Mouse (Mus musculus) hindbrain, postnatal 0 days (tissue): ENCODE measurements around the gene Lca5. TPM values are rescaled to one million over a fixed set of nuclear protein-coding genes. Genes with fewer than 3 reads are reported as not detected.

Experiments
- ATAC-seq: fragments of 200-750 bp; cut with Nextera tagmentation; 2 replicates; pipeline ENCODE4 v1.8.0; 2017; ENCODE audit warnings: mild to moderate bottlenecking, moderate TSS enrichment, moderate library complexity
- DNase-seq: peaks from one replicate; pipeline ENCODE4 v3.0.0-alpha.2; 2015; ENCODE audit warnings: low spot score
- H3K27ac ChIP-seq: fragments of 300-500 bp; sonication (generic); 2 replicates; pipeline ENCODE4 v1.5.1; 2014; ENCODE audit warnings: mild to moderate bottlenecking
- H3K27me3 ChIP-seq: fragments of 300-500 bp; sonication (generic); 2 replicates; pipeline ENCODE4 v1.6.1; 2014; ENCODE audit warnings: low read length, mixed read lengths; ENCODE audit not compliant: insufficient read depth
- H3K36me3 ChIP-seq: fragments of 300-500 bp; sonication (generic); 2 replicates; pipeline ENCODE4 v1.6.1; 2014; ENCODE audit warnings: low read length, mixed read lengths; ENCODE audit not compliant: insufficient read depth
- H3K4me1 ChIP-seq: fragments of 300-500 bp; sonication (generic); 2 replicates; pipeline ENCODE4 v1.6.1; 2014; ENCODE audit warnings: antibody characterized with exemption, low read length, mixed read lengths; ENCODE audit not compliant: insufficient read depth
- H3K4me2 ChIP-seq: fragments of 300-500 bp; sonication (generic); 2 replicates; pipeline ENCODE4 v1.6.1; 2014; ENCODE audit warnings: low read depth, mild to moderate bottlenecking, low read length, moderate library complexity, mixed read lengths
- H3K4me3 ChIP-seq: fragments of 300-500 bp; sonication (generic); 2 replicates; pipeline ENCODE4 v1.5.1; 2014; ENCODE audit warnings: low read length
- H3K9ac ChIP-seq: fragments of 300-500 bp; sonication (generic); replicated peaks from 2 replicates; pipeline ENCODE4 v1.6.1; 2014; ENCODE audit warnings: mild to moderate bottlenecking, low read length, moderate library complexity, mixed read lengths
- H3K9me3 ChIP-seq: fragments of 300-500 bp; sonication (generic); 2 replicates; pipeline ENCODE4 v1.6.1; 2016; ENCODE audit warnings: low read length, mixed read lengths
- CTCF ChIP-seq: IDR thresholded peaks from 2 replicates; pipeline ENCODE4 v1.5.1; 2016; ENCODE audit warnings: antibody characterized with exemption, control low read depth, low read depth
- WGBS: fragments of 180-500 bp; shearing (Covaris S2); extraction: QIAGEN DNeasy Blood & Tissue Kit; methylation state at CpG from one replicate; pipeline ENCODE4 v1.1.7; 2014; 5-methylcytosine and 5-hydroxymethylcytosine counted together
- polyA plus RNA-seq: library from polyadenylated mRNA; unstranded; fragments of >200 nt; fragmentation: Nextera tagmentation; extraction: Ambion mirVana; gene quantifications from 2 replicates; pipeline ENCODE4 v1.2.1, GENCODE M21; 2015
- total RNA-seq: library from RNA; depleted of rRNA; stranded (reverse); fragments of >200 nt; gene quantifications from 2 replicates; pipeline ENCODE4 v1.2.3, GENCODE M21; 2014

The Lca5 gene
- total and polyA plus RNA-seq, 2 experiments from 2014 or later, result 12.7 TPM

- H3K4me1 ChIP-seq, result no peaks in the 10 kb centered on the region
- 94% methylated on average over 4 of the region's 4 CpGs for WGBS
- H3K9ac ChIP-seq, result no peak overlapping the region
- H3K27me3 ChIP-seq, result no peaks in the 10 kb centered on the region
- DNase-seq (no peak), ATAC-seq (no peak)
- no peak for TF ChIP-seq CTCF
- no peak overlapping the region for H3K27ac ChIP-seq
- H3K4me3 ChIP-seq, result no peak overlapping the region
- H3K4me2 ChIP-seq, result no peak overlapping the region
- H3K36me3 ChIP-seq, result no peaks in the 10 kb centered on the region
- H3K9me3 ChIP-seq, result no peaks in the 10 kb centered on the region
Observed at GRCm38 (mm10) chr9:83482176-83482949, 41.4 kb upstream of the Lca5 start.

DNA sequence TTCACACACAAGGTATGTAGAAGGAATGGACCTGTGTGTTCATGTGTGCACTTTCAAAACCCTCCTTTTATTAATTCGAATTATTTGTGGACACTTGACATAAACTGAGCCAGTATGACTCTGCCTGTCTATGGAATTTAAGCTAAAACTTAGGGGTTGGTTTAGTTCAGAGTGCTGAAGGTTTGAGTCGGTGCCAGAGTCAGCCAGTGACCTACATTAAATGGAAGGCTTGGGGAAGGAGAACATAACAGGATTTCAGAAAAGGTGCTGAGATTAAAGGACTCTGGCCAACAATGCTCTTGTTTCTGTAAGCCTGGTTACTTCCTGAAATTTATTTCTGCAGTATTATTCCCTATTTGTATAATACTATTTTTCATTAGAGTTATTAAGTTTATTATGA, 28.9 kb upstream of the Lca5 start:
- Histone ChIP-seq H3K4me1 (no peaks in the 10 kb centered on the region), H3K9me3 (no peaks in the 10 kb centered on the region), H3K9ac (no peak overlapping the region), H3K36me3 (no peaks in the 10 kb centered on the region), H3K27me3 (no peaks in the 10 kb centered on the region), H3K4me2 (no peak overlapping the region), H3K4me3 (no peak overlapping the region), H3K27ac (no peak overlapping the region)
- TF ChIP-seq CTCF, result no peak
- DNase-seq (no peak), ATAC-seq (no peak)
- 67% methylated on average over 2 of the region's 2 CpGs for WGBS

DNA sequence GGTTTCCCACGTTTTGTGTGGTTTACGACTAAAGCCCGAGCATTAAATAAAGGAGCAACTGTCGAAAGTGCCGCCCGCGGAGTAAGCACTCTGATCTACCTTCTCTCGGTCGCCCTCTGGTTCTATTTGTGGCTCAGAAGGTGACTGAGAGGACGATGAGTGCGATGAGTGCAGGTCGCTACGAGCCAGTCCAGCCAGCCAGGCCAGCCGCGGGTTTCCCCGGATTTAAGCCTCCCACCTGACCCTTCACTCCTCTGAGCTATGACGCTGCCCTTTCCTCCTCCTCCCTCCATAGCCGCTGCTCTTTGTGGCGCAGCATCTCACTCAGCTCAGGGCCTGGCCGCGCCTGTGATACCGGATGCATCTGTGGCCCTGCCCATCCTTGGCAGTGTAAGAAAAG, 6.8 kb upstream of the Lca5 start:
- Histone ChIP-seq H3K27ac (peak overlapping the region; percentile 72), H3K9me3 (no peaks in the 10 kb centered on the region), H3K4me2 (peak overlapping the region; percentile 69), H3K27me3 (no peaks in the 10 kb centered on the region), H3K36me3 (no peaks in the 10 kb centered on the region), H3K9ac (peak overlapping the region; percentile 63), H3K4me3 (peak overlapping the region; percentile 38), H3K4me1 (no peaks in the 10 kb centered on the region)
- peak; percentile 93 for ATAC-seq
- TF ChIP-seq CTCF, result peak; percentile 18; the same call in 1 of the 2 replicates
- peak; percentile 70 for DNase-seq
- WGBS, result 2% methylated on average over 22 of the region's 22 CpGs

DNA sequence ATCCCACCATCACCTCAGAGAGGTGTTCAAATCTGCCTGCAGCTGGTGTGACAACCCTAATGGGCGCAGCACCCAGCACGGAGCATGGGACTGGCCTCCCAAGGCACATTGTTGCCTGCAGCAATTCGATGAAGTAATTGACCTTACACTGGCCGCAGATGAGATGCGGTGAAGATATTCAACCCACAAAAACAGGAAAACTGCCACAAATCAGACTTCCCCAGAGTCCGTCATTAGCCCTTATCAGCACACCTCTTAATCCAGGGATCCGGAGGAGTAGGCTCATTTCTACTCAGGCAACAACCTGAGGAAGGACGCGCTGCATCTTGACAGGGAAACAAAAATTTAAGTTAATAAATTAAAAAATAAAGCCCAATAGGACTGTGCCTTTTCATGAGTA, 6.2 kb upstream of the Lca5 start:
- TF ChIP-seq CTCF, result no peak
- Histone ChIP-seq H3K27me3 (no peaks in the 10 kb centered on the region), H3K9ac (no peak overlapping the region; the same call in 1 of the 2 replicates), H3K27ac (no peak overlapping the region), H3K36me3 (no peaks in the 10 kb centered on the region), H3K9me3 (no peaks in the 10 kb centered on the region), H3K4me1 (no peaks in the 10 kb centered on the region), H3K4me3 (peak overlapping the region; percentile 38), H3K4me2 (peak overlapping the region; percentile 69)
- DNase-seq, result no peak
- ATAC-seq, result no peak
- WGBS, result 63% methylated on average over 9 of the region's 9 CpGs

GRCm38 (mm10) chr9:83437621-83438020, 3.3 kb downstream of the Lca5 start:
- Histone ChIP-seq H3K9ac (no peak overlapping the region), H3K27ac (no peak overlapping the region), H3K27me3 (no peaks in the 10 kb centered on the region), H3K9me3 (no peaks in the 10 kb centered on the region), H3K4me1 (no peaks in the 10 kb centered on the region), H3K36me3 (no peaks in the 10 kb centered on the region), H3K4me2 (no peak overlapping the region), H3K4me3 (no peak overlapping the region)
- 71% methylated on average over 5 of the region's 5 CpGs for WGBS
- no peak for ATAC-seq
- no peak for TF ChIP-seq CTCF
- DNase-seq, result no peak

DNA sequence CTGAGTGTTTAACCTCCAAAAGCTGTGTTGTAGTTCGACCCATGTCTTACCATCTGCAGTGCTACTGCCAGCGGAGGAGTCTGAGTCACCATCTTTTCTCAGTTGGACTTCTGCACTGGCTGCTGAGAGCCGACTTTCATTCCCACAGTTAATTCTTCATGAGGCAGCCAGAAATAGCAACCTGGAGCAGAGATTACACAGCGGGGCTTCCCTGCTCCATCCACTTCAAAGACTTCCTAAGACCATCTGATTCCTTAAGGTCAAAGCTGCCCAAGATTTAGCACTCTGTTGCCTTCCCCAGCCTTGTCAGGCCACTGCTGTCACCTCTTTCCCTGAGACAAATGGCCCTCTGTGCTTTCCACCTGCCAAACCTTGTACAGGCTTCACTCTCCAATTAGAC, 6.4 kb downstream of the Lca5 start:
- H3K4me3 ChIP-seq, result no peak overlapping the region
- H3K9ac ChIP-seq, result no peak overlapping the region
- no peak for TF ChIP-seq CTCF
- no peaks in the 10 kb centered on the region for H3K27me3 ChIP-seq
- H3K4me2 ChIP-seq, result no peak overlapping the region
- no peaks in the 10 kb centered on the region for H3K4me1 ChIP-seq
- 57% methylated on average over 4 of the region's 4 CpGs for WGBS
- no peaks in the 10 kb centered on the region for H3K36me3 ChIP-seq
- H3K27ac ChIP-seq, result peak overlapping the region; percentile 43
- ATAC-seq, result peak; percentile 18; the same call in 1 of the 2 replicates
- no peaks in the 10 kb centered on the region for H3K9me3 ChIP-seq
- DNase-seq, result peak; percentile 14

DNA sequence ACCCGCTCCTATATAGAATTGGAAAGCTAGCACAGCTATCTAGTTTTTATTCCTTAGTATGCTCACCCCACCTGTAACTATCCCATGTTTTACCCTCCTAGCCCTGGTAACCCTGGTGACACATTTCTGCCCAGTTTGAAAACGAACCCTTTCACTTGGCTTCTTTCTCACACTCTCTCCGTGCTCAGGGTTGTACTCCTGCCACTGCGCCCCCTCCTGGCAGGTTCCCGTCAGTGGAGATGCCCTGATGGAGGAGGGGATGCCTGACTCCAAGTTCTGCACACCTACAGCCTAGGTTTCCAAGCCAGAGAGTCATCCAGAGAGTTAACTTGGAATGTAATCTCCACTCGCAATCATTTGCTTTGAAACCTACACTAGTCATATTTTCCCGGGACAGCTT, 7.3 kb downstream of the Lca5 start:
- Histone ChIP-seq H3K27ac (peak overlapping the region; percentile 27; the same call in 1 of the 2 replicates), H3K36me3 (no peaks in the 10 kb centered on the region), H3K4me1 (no peaks in the 10 kb centered on the region), H3K9ac (no peak overlapping the region), H3K27me3 (no peaks in the 10 kb centered on the region), H3K4me3 (no peak overlapping the region), H3K4me2 (no peak overlapping the region), H3K9me3 (no peaks in the 10 kb centered on the region)
- peak; percentile 59; the same call in 1 of the 2 replicates for ATAC-seq
- TF ChIP-seq CTCF, result peak; percentile 55
- 58% methylated on average over 7 of the region's 7 CpGs for WGBS
- DNase-seq, result no peak
